Mouse (Mus musculus): Measurements from ENCODE around the gene Mast3.
A peak's percentile ranks its signal among the peaks of the same experiment; 100 is the strongest.

Mast3 gene

DNA sequence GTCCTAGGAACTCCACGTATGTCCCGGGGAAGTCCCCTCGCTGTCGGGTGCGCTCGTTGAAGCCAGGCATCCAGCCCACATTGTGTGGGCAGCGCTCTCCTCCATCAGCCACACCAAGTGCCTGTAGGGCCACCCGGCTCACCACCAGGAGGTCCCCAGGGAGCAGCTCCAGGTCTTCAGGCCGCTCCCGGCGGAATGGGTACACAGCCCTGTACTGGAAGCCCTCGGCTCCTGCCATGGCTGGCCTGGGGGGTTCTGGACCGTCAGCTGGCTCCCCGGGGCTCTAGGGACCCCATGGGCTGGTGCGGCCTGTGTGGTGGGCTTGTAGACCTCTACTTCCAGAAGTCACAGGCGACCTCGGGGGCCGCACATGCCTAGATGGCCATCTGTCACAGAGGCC lies 30.1 kb downstream of the Mast3 start:
- DNase-seq, result no peak

DNA sequence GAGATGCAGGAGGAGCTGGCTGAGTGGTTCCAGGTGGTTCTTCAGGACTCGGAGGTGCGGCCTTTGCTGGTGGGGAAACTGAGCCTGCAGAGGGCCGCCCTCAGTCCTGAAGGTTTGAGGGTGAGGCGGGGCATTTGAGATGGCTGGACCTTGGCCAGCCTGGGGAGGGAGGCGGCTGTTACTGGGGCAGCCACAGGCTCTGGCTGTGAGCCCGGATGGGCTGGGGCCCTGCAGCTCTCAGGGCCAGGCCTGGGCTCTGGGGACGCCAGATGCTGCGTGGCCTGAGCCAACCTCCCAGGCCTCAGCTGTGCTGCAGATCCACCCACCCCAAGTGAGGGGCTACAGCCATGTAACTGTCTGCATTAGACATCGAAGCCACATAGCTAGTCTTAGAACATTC lies 31.0 kb downstream of the Mast3 start:
- peak; percentile 91 for DNase-seq

DNA sequence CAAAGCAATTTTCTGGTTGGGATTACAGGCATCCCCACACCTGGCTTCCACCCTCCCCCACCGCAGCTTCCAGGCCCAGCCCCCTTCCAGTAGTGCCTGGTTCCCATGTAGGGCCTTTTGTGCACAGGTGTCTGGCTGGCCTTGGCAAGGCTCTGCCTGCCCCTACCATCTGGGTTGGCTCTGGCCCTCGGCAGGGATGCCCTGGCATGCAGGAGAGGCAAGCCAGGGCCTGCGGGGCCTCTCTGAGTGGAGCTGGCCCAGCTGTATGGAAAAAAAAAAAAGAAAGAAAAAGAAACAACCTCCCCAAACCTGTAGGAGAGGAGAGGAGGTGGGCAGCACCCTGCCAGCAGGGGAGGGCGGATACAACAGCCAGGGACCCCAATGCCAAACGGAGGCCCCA lies 31.4 kb downstream of the Mast3 start:
- no peak for DNase-seq

DNA sequence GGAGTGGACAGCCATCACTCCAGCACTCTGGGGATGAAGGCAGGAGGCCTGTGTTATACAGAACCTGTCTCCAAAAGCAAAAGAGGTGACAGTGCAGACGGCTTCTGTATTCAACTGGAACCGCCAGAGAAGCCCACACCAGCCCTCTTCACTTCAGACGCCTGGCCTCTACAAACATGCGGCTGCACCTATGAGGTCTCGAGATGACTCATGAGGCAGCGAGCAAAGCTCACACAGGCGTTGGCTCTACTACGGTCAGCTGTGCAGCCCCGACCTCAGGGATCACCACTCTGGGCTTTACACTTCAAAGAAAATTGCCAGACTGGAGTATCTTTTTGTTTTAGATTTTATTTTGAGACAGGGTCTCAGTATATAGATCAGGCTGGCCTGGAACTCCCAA lies 32.0 kb downstream of the Mast3 start:
- no peak for DNase-seq

DNA sequence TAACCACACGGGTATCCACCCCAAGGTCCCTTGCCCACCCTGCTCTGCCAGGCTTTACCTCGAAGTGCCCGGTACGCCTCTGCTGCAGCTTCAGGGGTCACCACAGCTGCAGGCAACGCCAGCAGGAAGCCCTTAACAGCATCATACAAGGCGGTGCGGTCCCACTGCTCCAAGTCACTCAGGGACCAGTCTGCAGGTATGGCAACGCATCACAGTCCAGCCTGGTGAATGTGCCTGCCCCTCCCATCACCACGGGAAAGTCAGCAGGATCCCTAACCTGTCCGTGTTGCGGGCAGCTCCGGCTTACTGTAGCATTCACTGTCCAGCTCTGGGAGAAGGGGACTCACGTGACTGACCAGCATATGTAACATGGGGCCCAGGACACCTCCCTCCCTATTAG lies 32.8 kb downstream of the Mast3 start:
- DNase-seq, result no peak

DNA sequence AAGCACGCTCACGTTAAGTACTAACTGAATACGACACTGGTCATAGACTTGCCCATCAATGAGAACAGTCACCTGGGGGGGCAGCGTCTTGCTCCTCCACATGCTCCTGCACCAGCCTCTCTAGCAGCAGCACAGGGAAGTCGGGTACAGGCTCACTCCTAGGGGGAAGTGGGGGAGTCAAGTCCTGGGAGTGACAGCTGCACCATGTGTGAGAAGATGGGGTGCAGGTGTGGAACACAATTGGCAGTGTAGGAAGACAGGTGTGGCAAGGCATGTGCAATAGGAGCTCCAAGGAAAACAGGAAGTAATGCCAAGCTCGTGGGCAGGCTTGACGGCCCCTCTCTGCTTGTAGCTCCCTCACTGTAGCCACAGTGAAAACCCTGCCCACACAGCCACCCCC lies 33.6 kb downstream of the Mast3 start:
- no peak for DNase-seq

DNA sequence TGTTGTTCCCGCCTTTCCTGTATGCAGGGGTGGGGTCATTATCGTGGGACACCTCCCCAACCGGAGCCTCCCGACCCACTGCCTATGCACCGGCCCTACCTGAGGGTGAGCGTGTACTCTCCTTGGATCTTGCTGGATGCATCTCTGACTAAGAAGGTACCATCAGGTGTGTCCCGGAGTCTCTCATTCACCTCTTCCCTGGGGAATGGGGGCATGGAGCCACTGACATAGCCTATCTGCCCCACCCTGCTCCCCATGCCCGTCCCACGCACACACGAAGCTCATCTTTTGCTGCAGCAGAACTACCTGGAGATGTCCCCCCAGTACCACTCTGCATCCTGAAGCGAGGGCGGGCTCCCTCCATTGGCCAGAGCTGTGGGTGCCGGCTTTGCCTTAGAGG lies 34.1 kb downstream of the Mast3 start:
- no peak for DNase-seq

DNA sequence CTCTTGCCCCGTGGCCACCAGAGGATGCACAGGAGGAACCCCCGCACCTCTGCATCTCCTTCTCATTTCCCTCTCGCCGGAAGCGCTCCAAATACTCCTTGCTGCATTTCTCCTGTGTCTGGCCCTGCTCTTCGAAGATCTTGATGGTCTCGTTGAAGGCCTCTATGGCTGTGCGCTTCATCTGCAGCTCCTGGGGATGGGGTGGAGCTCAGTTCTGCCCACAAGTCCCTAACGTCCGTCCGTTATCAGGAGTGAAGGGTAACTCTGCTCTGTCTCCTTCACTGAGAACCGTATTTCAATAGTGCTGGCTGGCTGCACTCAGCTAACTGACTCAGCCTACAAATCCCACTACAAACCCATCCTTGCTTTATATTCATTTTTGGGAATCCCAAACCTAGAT lies 35.0 kb downstream of the Mast3 start:
- DNase-seq, result no peak

DNA sequence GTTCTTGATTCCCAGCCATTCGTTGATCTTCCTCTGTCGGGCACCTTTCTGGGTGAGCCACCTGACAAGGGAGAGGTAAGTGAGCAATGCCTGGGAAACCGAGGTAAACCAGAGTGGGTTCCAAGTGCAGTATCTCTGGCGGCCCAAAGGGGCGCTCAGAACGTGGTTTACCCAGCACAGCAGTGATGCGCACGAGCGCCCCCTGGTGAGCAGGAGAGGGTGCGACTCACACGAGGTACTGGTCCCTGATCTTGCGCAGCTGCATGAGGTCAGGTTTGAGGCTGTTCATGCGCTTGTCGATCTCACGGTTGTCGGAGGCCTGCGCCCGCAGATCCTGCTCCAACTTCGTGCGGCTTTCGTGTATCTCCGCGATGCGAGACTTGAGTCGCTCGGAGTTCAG lies 35.5 kb downstream of the Mast3 start:
- DNase-seq, result peak; percentile 96

DNA sequence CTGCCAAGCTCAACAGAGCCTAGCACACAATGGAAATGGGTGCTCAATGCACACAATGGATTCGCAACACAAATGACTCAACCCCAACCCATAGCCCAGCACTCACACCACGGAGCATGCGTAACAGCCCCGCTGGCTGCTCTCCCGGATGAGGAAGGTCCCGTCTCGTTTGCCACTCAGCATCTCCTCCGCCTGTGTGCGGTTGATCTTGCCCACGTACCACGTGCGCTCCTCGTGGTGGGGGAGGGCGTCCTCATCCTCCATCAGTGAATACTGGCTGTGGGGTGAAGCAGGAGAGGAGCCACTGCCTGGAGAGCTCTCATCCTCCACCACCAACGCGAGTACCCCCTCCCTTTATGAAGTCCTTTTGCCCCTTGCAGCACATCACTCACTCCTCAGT lies 35.9 kb downstream of the Mast3 start:
- DNase-seq, result no peak

DNA sequence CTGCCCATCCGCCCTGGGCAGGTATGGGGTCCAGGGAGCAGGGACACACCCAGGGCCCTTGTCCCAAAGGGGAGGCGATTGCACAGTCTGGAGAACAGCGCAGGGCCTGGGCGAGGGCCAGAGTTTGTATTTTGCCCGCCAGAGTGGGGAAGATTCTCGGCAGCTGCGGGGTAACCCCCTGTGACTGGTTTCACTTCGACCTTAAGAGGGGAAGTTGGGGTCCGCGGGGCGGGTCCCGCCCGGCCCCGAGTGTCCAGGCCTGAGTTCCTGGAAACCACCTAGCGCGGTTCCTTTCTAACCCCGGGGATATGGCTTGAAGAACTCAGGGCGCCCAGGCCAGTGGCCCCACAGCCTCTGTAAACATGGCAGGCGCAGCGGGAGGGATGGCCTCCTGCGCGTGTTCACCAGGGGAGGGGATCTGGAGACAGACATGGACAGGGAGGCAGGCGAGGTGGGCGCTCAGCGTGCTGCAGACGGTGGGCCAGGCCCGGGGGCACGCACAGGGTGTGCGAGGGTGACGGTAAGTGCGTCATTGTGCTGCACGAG lies 36.5 kb downstream of the Mast3 start:
- DNase-seq, result no peak

DNA sequence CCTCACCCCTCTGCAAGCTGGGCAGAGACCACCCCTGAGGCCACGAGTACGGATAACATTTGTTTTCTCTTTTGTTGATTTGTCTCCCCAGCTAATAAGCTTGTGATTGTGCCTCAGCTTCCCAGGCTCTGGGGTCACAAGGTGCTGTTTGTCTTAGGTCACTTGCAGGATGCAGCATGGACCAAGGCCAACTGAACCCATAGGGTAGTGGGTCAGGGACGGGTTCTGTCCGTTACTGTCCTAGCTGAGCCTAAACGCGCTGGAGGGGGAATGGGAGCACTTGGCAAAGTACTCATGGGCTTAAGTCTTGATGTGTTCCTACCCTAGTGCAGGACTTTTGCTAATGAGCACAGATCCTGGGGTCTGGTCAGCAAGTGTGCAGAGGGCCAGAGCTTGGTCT lies 37.4 kb downstream of the Mast3 start:
- no peak for DNase-seq

DNA sequence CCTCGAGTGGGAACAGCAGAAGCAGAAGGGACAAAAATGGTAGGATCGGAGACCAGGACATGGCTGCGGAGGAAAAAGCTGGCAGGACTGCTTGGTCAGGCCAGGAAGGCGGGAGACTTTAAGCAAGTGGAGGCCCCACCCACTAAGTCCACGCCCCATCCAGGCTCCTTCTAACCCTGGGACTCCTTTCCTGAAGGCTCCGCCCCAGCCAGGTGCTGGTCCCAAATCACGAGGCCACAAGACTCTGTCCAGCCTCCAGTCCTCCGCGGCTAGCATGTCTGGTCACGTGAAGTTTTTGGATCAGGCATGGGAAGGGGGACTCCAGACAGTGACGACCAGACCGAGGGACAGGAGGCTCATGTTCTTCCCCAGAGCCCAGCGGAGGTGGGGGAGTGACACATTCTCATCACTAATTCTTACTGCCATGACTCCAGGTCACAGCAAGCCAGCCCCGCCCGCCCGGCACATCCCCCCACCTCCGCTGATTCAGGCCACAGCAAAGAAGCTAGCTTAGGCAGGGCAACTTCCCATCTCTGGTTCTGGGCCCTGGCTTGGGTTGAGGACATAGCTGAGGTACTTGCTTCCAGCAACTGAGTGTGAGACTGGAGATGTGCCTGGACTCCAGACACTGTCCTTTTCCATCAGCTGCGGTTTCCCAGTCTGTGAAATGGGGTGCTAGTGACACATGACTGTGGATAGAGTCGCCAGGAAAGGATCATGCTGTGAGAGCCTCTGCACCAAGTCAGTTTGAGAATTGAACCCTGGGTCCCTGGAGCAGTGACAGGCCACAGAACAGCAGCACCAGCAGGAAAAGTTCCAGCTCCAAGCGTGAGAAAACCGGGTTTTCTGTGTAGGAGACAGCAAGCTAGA lies 38.0 kb downstream of the Mast3 start:
- peak; percentile 91 for DNase-seq

DNA sequence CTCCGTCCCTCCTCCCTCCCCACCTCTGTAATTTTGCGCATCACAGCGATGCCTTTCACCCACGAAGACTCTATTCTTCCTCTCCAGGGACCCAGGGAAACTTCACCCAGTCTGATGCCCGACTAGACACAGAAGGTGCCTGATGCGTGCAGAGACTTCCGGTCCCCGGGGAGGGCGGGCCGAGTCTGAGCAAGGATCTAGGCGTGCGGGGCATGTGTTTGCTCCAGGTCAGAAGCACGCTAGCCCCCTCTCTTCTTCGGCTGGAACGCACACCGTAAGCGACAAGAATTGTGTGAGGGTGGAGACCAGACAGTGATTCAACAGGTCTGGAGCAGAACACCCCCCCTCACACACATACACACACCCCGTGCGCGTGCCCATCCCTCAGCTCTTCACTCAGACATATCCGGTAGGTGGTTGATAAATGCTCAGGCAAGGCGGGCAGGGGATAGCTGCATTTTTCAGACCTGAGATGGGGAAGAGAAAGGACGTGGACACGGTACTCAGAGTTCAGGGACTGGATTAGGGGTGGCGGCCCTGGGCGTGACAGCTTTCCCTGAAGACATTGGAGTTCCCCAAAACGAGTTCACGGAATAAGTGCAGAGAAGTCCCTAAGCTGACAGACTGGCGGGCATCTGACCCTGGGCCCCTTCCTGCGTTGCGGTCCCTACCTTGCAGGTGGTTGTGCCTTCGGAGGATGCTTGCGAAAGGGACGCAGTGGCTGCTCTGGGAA lies 38.9 kb downstream of the Mast3 start:
- peak; percentile 52 for DNase-seq

DNA sequence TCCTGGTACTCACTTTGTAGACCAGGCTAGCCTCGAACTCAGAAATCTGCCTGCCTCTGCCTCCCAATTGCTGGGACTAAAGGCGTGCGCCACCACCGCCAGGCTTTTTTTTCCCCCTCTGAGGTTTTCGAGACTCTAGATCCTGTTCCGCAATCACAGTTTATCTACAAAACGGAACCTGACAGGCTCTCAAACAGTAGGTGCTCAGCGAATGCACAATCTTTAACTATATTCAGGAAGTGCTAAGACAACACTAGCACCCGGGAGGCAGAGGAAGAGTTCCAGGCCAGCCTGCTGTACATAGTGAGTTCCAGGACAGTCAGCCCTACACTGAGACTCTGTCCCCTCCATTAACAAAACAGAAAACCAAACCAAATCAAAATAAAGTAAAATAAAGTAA lies 39.5 kb downstream of the Mast3 start:
- no peak for DNase-seq

DNA sequence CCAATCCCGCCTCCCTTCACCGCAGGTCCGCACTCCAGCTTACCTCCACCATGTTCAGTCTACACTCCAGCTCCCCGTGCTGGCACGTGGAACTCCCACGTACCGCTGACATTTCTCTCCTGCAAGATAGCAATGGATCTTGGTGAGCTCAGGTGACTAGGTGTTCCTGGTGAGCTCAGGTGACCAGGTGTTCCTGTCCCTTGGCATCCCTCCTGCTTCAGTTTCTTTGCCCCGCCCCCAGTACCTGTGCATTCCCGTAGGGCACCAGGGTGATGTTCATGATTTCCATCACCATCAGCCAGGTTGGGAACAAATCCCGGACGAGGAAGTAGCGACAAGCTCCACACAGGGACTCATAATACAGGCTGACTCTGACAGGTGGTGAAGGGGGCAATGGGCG lies 40.2 kb downstream of the Mast3 start:
- DNase-seq, result no peak

DNA sequence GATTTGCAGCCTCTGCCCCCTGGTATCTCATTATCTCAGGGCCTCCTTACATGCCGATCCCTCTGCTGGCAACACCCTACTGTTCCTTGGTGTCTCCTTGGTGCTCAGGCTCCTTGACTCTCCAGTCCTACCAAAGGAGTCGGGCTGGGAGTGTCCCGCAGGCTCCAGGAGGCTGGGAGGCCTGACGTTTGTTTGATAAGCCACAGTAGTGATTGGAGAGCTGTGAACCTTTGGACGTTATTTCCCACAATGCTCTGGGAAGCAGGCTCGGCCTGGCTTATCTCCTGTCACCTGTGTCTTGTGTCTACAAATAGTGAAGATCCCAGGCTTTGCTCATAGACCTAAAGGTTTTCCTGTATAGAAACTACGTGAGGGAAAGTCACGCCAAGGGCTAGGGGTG lies 40.8 kb downstream of the Mast3 start:
- no peak for DNase-seq

DNA sequence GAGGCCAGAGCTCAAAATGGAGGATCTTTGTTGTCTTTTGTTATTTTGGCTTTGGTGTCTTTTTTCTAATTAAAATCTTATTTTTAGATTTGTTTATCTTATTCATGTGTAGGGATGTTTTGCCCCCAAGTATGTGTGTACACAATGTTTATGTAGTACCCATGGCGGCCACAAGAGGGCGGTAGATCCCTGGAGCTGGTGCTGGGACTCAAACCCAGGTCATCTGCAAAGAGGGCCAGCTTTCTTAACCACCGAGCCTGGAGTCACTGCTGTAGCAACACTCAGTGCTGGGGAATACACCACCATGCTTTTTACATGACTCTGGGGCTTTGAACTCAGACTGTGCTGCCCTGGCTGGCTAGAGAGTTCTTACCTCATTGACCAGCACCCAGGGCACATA lies 41.5 kb downstream of the Mast3 start:
- peak; percentile 64 for DNase-seq

DNA sequence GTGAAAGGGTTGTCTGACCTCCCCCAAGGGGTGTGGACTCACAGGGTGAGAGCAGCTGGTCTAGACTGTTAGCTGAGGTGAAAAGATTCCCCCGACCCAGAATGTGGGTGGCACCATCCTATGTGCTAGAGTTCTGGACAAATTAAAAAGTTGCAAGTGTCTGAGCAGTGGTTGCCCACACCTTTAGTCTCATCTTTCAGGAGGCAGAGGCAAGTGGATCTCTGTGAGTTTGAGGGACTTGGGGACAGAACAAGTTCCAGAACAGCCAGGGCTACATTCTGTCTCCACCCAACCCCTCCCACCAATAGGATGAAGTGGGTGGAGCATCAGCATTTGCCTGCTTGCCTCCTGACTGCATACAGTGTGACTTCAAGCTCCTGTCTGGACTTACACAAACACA lies 42.7 kb downstream of the Mast3 start:
- no peak for DNase-seq

DNA sequence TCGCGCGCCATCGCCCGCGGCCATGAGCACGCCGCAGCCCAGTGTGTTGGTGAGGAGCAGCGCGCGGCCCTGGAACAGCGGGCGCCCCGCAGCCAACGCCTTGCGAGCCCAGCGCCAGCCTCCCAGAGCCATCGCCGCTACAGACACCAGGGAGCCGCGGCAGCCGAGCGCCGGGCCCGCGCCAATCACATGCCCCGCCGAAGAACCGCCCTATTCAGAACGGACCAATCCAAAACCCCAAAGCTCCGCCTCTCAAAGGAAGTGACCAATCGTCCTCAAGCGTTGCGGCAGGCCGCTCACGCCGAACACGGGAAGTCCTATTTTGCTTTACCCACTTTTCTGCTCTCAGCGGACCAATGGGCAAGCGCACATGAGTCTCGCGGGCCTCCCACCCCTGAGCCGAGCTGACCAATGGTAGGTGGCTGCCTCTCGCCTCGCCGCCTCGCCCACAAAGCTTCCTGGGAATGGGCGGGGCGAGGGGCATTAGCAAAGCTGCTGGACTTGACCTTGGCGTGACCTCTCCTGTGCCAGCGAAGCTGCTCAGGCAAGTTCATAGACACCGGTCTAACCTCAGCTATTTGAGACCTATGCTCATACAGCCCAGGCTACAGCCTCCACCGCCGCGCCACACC lies 44.0 kb downstream of the Mast3 start, which contains the start of gene Mpv17l2:
Gene Mpv17l2 (minus strand): TSS at position 172 of the 632 bp plus-strand sequence.
- peak; percentile 98 for DNase-seq

DNA sequence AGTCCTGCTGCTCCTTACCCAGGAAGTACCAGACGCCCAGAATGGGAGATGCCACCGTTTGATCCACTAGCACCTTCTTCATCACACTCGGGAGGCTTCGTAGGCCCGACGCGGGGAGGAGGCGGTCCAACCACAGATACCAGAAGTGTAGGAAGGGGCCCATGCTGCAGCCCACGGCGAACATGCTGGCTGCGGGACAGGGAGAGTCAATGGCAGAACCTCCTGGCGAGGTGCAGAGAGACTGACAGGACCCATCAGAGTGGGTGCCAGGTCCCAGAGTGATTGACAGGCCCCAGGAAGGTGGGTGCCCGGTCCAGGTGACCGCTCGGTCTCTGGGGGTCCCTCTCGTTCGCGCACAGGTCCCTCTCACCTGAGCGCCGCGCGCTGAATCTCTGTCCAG lies 44.5 kb downstream of the Mast3 start:
- DNase-seq, result no peak

DNA sequence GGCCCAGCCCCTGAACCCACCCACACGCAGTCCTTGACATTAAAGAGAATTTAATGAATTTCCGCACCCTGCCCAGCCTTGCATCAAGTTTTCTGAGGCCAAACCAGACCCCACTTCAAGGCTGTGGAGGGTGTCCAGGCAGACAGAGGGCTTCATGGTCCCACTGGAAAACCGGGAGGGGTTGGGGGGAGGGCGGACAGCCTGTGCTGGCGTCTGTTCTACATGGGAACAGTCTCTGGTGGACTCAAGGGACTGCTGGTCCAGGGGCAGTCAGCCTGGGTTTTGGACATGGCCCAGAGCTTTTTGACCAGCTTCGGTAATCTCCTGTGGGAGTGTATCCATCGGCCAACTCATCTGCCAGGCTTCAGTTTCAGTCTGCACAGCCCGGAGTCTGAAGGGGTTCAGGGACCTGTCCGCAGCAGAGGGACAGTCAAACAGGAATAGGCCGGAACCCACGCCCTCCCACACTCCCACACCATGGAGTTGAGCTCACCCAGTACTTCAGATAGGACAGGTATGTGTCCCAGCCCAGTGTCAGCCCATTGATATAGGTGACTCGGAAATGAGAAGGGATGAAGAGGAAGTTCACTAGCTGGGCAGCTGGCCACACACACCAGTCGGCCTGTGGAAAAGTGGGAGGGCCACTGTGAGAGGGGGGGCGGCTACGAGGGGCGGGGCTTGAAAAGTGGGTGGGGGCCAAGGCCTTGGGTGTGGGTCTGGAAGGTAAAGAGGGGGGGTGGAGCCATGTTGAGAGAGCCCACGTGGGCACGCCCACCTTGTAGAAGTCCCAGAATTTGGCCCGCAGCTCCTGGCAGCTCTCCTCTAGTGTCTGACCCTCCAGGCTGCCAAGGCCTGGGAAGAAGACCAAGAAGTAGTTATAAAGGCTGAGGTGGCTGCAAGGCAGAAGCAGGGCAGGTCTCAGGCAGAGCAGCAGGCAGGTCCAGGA lies 46.0 kb downstream of the Mast3 start:
- no peak for DNase-seq

DNA sequence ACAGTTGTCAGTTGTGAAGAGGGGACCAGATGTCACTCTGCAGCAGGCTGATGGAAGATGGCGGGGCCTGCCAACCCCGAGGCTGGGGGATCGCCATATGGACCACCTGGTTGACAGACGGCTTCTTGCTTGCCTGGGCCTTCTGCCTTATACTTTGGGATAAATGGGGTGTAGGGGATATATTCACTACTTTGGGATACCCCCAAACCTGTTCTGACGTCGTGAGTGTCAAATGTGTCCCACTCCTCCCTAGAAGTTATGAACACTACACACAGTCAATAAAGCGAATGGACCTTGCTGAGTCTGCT lies 46.6 kb downstream of the Mast3 start:
- no peak for DNase-seq

All from kidney, postnatal 14 days (tissue).